Mouse (Mus musculus) adrenal gland, adult 8-10 months (tissue): ENCODE measurements around the gene Rps28. TPM values are rescaled to one million over a fixed set of nuclear protein-coding genes. Genes with fewer than 3 reads are reported as not detected.
A peak's percentile ranks its signal among the peaks of the same experiment; 100 is the strongest.
"Not testable (repeated sequence)": the region's sequence is repeated elsewhere in the genome, so short reads cannot be mapped to it uniquely, and the experiment has no call there.

Experiments
- DNase-seq: peaks from one replicate; pipeline ENCODE4 v3.0.0; 2022
- total RNA-seq, 4 experiments: library from RNA; stranded (reverse); gene quantifications; 2 replicates each; pipeline ENCODE4 v1.2.4; 2022

Rps28 gene
- 1,000 to 10,000 TPM; 1,538 to 1,820 (median 1,607) TPM for total RNA-seq

GRCm38 (mm10) chr17:33824084-33824996 lies at the start of gene Rps28, which contains the start of gene Ndufa7:
Gene Rps28, minus strand, starts transcription at chr17:33824562.
Gene Ndufa7, plus strand, starts transcription at chr17:33824572.
- DNase-seq: peak; percentile 97

- DNase-seq: not testable (repeated sequence)
Measured at GRCm38 (mm10) chr17:33873537-33873936, 49.2 kb upstream of the Rps28 start, which contains the start of gene Gm7029. Gene Gm7029, plus strand, starts transcription at chr17:33873837.

GRCm38 (mm10) chr17:33865330-33866030 lies 41.1 kb upstream of the Rps28 start:
- peak; percentile 40 for DNase-seq

- no peak for DNase-seq
Measured at GRCm38 (mm10) chr17:33857816-33858215, 33.5 kb upstream of the Rps28 start.

GRCm38 (mm10) chr17:33851331-33851730 lies 27.0 kb upstream of the Rps28 start:
- no peak for DNase-seq

GRCm38 (mm10) chr17:33848139-33848538 lies 23.8 kb upstream of the Rps28 start:
- no peak for DNase-seq

GRCm38 (mm10) chr17:33844196-33844595 lies 19.8 kb upstream of the Rps28 start:
- no peak for DNase-seq

GRCm38 (mm10) chr17:33842966-33843795 lies 18.8 kb upstream of the Rps28 start, which contains the start of gene Cd320:
Gene Cd320, plus strand, starts transcription at chr17:33843091.
- peak; percentile 90 for DNase-seq

- no peak for DNase-seq
Measured at GRCm38 (mm10) chr17:33829561-33829960, 5.2 kb upstream of the Rps28 start.

GRCm38 (mm10) chr17:33828892-33829291 lies 4.5 kb upstream of the Rps28 start:
- DNase-seq: peak; percentile 91

- DNase-seq: no peak
Measured at GRCm38 (mm10) chr17:33826850-33827249, 2.5 kb upstream of the Rps28 start.

- DNase-seq: no peak
Measured at GRCm38 (mm10) chr17:33825462-33825861, 1.1 kb upstream of the Rps28 start.

GRCm38 (mm10) chr17:33824997-33825330 lies 602 bp upstream of the Rps28 start:
- DNase-seq: not testable (repeated sequence)

- not testable (repeated sequence) for DNase-seq
Measured at GRCm38 (mm10) chr17:33823171-33823570, 1.2 kb downstream of the Rps28 start.

GRCm38 (mm10) chr17:33822436-33822959 lies 1.9 kb downstream of the Rps28 start:
- DNase-seq: no peak

- no peak for DNase-seq
Measured at GRCm38 (mm10) chr17:33817969-33818643, 6.3 kb downstream of the Rps28 start.

GRCm38 (mm10) chr17:33817184-33817968 lies 7.0 kb downstream of the Rps28 start:
- DNase-seq: peak; percentile 88

GRCm38 (mm10) chr17:33816612-33817011 lies 7.8 kb downstream of the Rps28 start:
- DNase-seq: no peak

GRCm38 (mm10) chr17:33815399-33815798 lies 9.0 kb downstream of the Rps28 start:
- no peak for DNase-seq

- no peak for DNase-seq
Measured at GRCm38 (mm10) chr17:33812990-33813389, 11.4 kb downstream of the Rps28 start.

- no peak for DNase-seq
Measured at GRCm38 (mm10) chr17:33812475-33812874, 11.9 kb downstream of the Rps28 start.
